Mouse (Mus musculus) lung, postnatal 10 days (tissue): ENCODE results near the gene Gm20708.

Source experiments
- DNase-seq: peaks from one replicate; pipeline ENCODE4 v3.0.0; 2021

Gene Gm20708

GRCm38 (mm10) chr11:117809407-117810311, at the start of gene Gm20708, which contains the start of gene Syngr2:
Gm20708 (plus strand) TSS chr11:117809668.
Syngr2 (plus strand) TSS chr11:117809668.
- DNase-seq, result peak; percentile 84

GRCm38 (mm10) chr11:117760374-117761119, 48.9 kb upstream of the Gm20708 start:
- DNase-seq, result no peak

GRCm38 (mm10) chr11:117761801-117762200, 47.7 kb upstream of the Gm20708 start:
- no peak for DNase-seq

- no peak for DNase-seq
These were observed 47.2 kb upstream of the Gm20708 start for GRCm38 (mm10) chr11:117762246-117762645.

DNA sequence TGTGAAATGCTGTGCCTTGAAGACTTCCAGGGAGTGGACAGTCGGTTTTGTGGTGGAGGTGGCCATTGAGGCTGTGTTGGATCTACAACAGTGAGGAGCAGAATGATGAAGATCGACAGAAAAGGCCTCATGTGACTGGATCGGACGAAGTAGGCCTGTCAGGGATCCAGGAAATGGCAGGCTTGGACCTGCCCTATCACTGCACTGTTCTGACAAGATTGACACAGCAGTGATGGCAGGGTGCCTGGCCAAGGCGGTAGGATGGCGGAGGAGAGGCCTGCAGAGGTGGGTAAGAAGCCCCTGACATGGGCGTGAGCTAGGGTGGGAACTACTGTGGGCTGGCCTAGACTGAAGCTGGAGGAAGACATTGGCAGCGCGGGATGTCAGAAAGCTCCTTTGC, 45.1 kb upstream of the Gm20708 start:
- DNase-seq, result no peak

- no peak for DNase-seq
These were observed 44.1 kb upstream of the Gm20708 start for GRCm38 (mm10) chr11:117765361-117765760.

GRCm38 (mm10) chr11:117766275-117766674, 43.2 kb upstream of the Gm20708 start:
- DNase-seq, result no peak

DNA sequence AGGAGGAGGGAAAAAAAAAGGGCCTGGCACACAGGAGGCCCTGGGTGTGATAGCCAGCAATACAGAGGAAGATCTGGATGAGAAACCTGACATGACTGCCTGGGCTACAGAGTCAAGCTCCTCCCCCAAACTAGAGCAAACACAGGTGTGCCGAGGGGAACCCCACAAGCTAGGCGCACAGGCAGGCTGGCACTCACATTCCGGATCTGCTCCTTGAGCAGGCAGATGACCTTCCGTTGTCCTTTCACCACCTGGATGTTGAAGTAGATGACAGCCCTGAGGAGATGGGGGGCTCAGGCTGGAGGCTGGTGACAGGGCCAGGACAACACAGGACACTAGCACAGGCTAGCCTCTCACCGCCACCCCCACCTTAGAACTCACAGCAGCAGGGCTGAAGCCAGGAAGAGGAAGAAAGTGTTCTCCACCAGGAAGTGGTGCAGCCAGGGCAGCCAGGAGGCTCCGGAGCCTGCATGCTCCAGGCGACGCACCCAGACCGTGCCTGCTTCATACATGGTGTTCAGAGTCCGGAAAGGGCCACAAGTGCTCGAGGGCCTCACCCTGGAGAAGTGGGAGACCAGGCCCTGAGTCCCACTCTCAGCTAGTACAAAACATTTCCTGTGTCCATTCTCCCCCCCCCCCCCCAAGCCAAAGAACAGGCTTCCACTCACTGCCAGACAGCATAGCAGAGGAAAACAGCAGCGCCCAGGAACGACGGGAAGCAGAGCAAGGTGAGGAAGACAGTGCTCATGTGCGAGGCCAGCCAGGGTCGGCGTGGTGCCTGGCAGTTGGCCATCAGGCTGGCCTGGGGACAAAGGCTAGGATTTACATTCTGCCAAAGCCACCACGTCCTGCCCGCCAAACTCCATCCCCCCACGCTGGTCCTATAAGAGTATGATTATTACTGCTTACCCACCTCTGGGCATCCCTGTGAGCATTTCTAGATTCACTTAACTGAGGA, 40.5 kb upstream of the Gm20708 start:
- no peak for DNase-seq

DNA sequence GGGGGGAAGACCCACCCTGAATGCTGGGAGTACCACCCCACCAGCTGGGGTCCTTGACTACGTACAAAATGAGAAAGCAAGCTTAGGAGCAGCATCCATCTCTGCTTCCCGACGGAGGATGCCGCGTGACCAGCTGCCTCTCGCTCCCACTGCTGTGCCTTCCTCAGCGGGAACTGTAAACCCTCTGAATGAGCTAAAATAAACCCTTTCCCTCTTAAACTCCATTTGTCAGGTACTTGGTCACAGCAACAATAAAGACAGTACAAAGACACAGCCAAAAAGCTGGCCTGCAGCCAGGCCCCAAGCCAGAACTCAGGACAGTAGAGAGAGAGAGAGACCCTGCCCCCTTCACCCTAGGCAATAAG, 39.8 kb upstream of the Gm20708 start:
- no peak for DNase-seq

DNA sequence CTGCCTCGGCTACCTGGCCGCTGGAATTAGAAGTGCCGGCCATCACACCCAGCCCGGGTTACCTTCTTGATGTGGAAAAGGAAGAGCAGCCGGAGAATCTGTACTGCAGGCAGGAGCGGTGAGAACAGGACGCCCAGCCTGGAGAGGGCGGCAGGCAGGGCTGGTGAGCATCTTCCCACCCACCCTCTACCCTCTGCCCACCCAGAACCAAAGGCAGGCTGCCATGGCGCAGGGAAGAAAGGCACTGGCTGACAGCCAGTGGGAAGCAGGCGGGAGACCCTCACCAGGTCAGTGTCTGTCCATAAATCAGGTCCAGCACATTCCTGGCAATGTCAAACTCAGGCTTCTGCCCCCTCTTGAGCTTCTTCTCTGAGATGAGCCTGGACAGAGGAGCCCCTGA, 39.1 kb upstream of the Gm20708 start:
- no peak for DNase-seq

- DNase-seq, result no peak
These were observed 37.1 kb upstream of the Gm20708 start for GRCm38 (mm10) chr11:117772352-117772751.

- DNase-seq, result no peak
These were observed 34.5 kb upstream of the Gm20708 start for GRCm38 (mm10) chr11:117774925-117775324.

DNA sequence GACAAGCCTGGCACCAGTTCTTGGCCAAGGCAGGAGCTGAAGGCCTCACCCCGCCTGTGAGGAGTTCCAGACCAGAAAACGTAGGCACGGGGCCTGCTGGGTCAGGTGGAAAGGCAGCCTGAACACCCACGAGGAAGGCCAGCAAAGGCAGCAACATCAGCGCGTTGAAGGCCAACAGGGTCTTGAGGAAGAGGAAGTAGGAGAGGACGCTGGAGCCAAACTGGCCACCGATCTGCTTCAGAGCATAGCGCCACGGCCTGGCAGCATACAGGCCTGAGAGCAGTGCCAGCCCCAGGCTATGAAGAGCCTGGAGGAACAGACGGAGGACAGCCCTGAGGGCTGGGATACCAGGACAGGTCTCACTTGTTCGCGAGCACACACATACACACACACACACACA, 33.9 kb upstream of the Gm20708 start:
- DNase-seq, result no peak

GRCm38 (mm10) chr11:117776085-117776792, 33.2 kb upstream of the Gm20708 start:
- no peak for DNase-seq

DNA sequence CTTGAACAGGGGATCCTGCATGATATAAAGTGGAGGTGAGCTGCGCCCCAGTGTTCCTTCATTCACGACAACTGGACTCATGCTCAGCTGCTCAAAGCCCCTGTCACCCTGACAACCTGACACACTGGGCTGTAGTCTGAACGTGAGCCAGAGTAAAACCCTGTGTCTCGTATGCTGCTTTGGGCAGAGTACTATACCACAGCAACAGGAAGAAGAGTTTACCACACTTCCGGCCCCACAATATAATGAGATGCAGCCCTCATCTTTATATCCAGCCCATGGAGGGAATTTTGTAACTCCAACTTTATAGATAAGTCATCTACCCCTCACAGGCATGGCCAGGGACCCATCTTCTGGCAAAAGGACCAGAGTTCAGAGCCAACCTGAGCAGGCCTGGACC, 32.4 kb upstream of the Gm20708 start:
- DNase-seq, result no peak

DNA sequence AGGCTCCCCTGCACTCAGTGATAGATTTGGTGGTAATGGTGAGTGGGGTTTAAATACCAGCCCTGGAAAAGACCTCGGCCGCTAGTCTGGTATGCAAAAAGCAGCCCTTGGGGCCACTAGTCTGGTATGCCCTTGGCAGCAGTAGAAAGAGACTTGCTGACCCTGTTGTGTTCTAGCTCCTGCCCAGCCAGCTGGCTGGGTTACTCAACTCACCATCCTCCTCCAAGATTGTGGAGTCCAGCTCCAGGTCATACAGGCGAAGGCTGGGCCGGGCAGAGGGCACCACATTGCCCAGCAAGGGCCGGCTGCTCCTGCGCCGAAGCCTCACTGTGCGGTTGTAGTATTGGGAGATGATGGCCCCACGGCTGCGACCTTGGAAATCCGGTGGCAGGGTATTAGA, 31.4 kb upstream of the Gm20708 start:
- no peak for DNase-seq

- peak; percentile 80 for DNase-seq
These were observed 30.5 kb upstream of the Gm20708 start for GRCm38 (mm10) chr11:117778851-117779433.

GRCm38 (mm10) chr11:117779434-117780198, 29.9 kb upstream of the Gm20708 start:
- DNase-seq, result peak; percentile 91

DNA sequence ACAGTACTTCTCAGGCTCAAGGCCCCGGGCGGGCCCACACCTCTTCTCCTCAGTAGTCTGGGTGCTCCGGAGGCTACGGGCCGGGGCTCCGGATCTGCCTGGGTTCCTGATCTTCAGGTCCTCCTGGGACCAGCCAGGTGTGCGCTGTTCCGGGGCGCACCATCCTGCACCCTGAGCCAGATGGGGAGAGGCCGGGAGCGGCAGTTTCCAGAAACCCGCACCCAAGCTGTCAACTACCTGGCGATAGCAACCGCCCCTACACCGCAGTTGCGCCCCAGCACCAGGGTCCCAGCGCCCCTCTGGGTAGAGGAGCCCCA, 29.3 kb upstream of the Gm20708 start:
- DNase-seq, result no peak

DNA sequence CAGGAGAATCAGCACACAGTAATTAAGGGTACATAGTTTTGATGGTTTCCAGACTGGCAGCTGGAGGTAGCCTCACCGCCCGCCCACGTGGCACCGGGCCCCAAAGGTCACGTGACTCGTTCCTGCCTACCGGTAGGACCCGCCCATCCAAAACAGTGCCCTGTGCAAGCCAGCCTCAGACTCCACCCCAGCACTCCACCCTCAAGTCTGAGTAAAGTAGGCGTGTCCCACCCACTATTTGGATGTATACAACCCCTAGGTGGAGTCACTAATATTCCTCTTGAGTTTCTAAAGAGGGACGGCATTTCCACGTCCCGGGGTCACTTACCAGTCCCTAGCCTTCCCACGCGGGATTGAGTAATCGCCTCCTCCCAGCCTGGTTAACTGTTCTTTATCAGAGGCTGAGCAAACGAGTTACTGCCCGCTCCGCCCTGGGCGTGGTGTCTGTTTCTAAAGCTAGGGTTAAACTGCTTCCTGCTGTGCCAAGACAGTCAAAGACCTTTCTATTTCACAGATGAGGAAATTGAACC, 28.8 kb upstream of the Gm20708 start:
- peak; percentile 96 for DNase-seq
